8 mouse cellular contexts compared by ENCODE assay signal in genomic region chr5:72808456-72809111, GRCm38 (mm10). TPM values are rescaled to one million over a fixed set of nuclear protein-coding genes. Genes with fewer than 3 reads are reported as not detected.
A peak's percentile ranks its signal among the peaks of the same experiment; 100 is the strongest.
DNase-seq lines count a peak whose midpoint lies in the region; ATAC-seq lines count a peak whose summit lies in the region.

No protein-coding gene starts in this region.

- WGBS in kidney, embryonic 16.5 days: 58% methylated on average over 14 of the region's 14 CpGs
- 47% methylated on average over 14 of the region's 14 CpGs for WGBS in embryonic facial prominence, embryonic 10.5 days
- 52% methylated on average over 14 of the region's 14 CpGs for WGBS in limb, embryonic 11.5 days
- 54% methylated on average over 14 of the region's 14 CpGs for whole genome bisulfite sequencing in stomach, embryonic 15.5 days

- no peaks in the 10 kb centered on the region for H3K27me3 ChIP-seq in kidney, embryonic 16.5 days (ENCODE audit: insufficient read depth, low read length)
- H3K27me3 ChIP-seq in embryonic facial prominence, embryonic 10.5 days (replicated peaks; ENCODE audit: low read depth, poor library complexity, severe bottlenecking): no peaks in the 10 kb centered on the region
- H3K27me3 ChIP-seq in limb, embryonic 11.5 days (ENCODE audit: control insufficient read depth, insufficient read depth, low read length): no peaks in the 10 kb centered on the region
- no peaks in the 10 kb centered on the region for H3K27me3 ChIP-seq in stomach, embryonic 15.5 days (replicated peaks)

- H3K36me3 ChIP-seq in kidney, embryonic 16.5 days (ENCODE audit: insufficient read depth, low read length): 0 out of 2 replicates have a peak, but pooled peaks cover 3% of the 10 kb centered on the region
- H3K36me3 ChIP-seq in embryonic facial prominence, embryonic 10.5 days (replicated peaks): no peaks in the 10 kb centered on the region
- H3K36me3 ChIP-seq in limb, embryonic 11.5 days (ENCODE audit: control insufficient read depth, insufficient read depth, low read length): no peaks in the 10 kb centered on the region
- H3K36me3 ChIP-seq in stomach, embryonic 15.5 days: no peaks in the 10 kb centered on the region

- H3K27ac ChIP-seq in kidney, embryonic 16.5 days (ENCODE audit: low read length): no peak overlapping the region
- peak overlapping the region; percentile 42 for H3K27ac ChIP-seq in embryonic facial prominence, embryonic 10.5 days (replicated peaks)
- H3K27ac ChIP-seq in limb, embryonic 11.5 days (replicated peaks; ENCODE audit: low read depth, low read length): no peak overlapping the region
- no peak overlapping the region for H3K27ac ChIP-seq in stomach, embryonic 15.5 days

- H3K4me3 ChIP-seq in kidney, embryonic 16.5 days (ENCODE audit: low read length): no peak overlapping the region
- H3K4me3 ChIP-seq in embryonic facial prominence, embryonic 10.5 days: no peak overlapping the region
- no peak overlapping the region for H3K4me3 ChIP-seq in limb, embryonic 11.5 days (ENCODE audit: low read depth, low read length)
- no peak overlapping the region for H3K4me3 ChIP-seq in stomach, embryonic 15.5 days (replicated peaks)

- H3K9ac ChIP-seq in kidney, embryonic 16.5 days (replicated peaks; ENCODE audit: low read length): no peak overlapping the region
- 0 out of 2 replicates have a peak overlapping the region, but pooled peaks have one; percentile 5 for H3K9ac ChIP-seq in limb, embryonic 11.5 days (ENCODE audit: low read length)
- no peak overlapping the region for H3K9ac ChIP-seq in stomach, embryonic 15.5 days

- no peak for ATAC-seq in kidney, embryonic 16.5 days (ENCODE audit: low FRiP score, low TSS enrichment)
- no peak for ATAC-seq in limb, embryonic 11.5 days (ENCODE audit: insufficient number of reproducible peaks, low FRiP score, low TSS enrichment, low read depth)
- ATAC-seq in stomach, embryonic 15.5 days (ENCODE audit: insufficient read depth, low FRiP score, low read depth): 0 out of 2 replicates have a peak, but pooled peaks have one; percentile 16
- no peak for ATAC-seq in megakaryocyte progenitor cell, adult 5-6 weeks (replicated peaks; ENCODE audit: poor library complexity)

- peak; percentile 56 for DNase-seq in kidney, postnatal 10 days
- DNase-seq in Muller cell, postnatal 12 days (ENCODE audit: inconsistent ontology term): peak; percentile 64
- DNase-seq in embryonic facial prominence, embryonic 10.5 days (ENCODE audit: low spot score): peak; percentile 21
- DNase-seq in limb, embryonic 11.5 days (ENCODE audit: low spot score): no peak
- DNase-seq in cerebellum, adult 9-10 months: no peak

- no peak overlapping the region for H3K4me2 ChIP-seq in kidney, embryonic 16.5 days (replicated peaks; ENCODE audit: low read depth, low read length)
- H3K4me2 ChIP-seq in limb, embryonic 11.5 days (ENCODE audit: low read depth, severe bottlenecking): no peak overlapping the region
- no peak overlapping the region for H3K4me2 ChIP-seq in stomach, embryonic 15.5 days

- peaks cover 3% of the 10 kb centered on the region; the same call in 1 of the 2 replicates for H3K9me3 ChIP-seq in kidney, embryonic 16.5 days (ENCODE audit: low read length)
- H3K9me3 ChIP-seq in embryonic facial prominence, embryonic 10.5 days: no peaks in the 10 kb centered on the region
- H3K9me3 ChIP-seq in limb, embryonic 11.5 days (ENCODE audit: control insufficient read depth, low read length): no peaks in the 10 kb centered on the region
- no peaks in the 10 kb centered on the region for H3K9me3 ChIP-seq in stomach, embryonic 15.5 days

- H3K4me1 ChIP-seq in kidney, embryonic 16.5 days (ENCODE audit: insufficient read depth, low read length): peaks cover 16% of the 10 kb centered on the region
- H3K4me1 ChIP-seq in embryonic facial prominence, embryonic 10.5 days: peaks cover 16% of the 10 kb centered on the region
- peaks cover 10% of the 10 kb centered on the region; the same call in 1 of the 2 replicates for H3K4me1 ChIP-seq in limb, embryonic 11.5 days (ENCODE audit: control insufficient read depth, insufficient read depth, low read length)
- H3K4me1 ChIP-seq in stomach, embryonic 15.5 days: no peaks in the 10 kb centered on the region

RNA-seq across cellular contexts. Expression of gene Txk, which starts 56.0 kb away (rescaled TPM):
- polyA plus RNA-seq in kidney, embryonic 16.5 days (2015; fragmentation: Nextera tagmentation; extraction: Ambion mirVana): 0.06 and 0.28 TPM in 2 replicates
- not detected in 2 replicates for polyA plus RNA-seq in embryonic facial prominence, embryonic 10.5 days (2016; fragmentation: Nextera tagmentation; extraction: Ambion mirVana)
- polyA plus RNA-seq in limb, embryonic 11.5 days (2014; fragmentation: Nextera tagmentation; extraction: Ambion mirVana): 0.03 TPM in 1 of 2 replicates, not detected in the other
- 0.36 and 0.37 TPM in 2 replicates for polyA plus RNA-seq in stomach, embryonic 15.5 days (2015; fragmentation: Nextera tagmentation; extraction: Ambion mirVana)
- 0.57 and 1.2 TPM in 2 replicates for total RNA-seq in megakaryocyte progenitor cell, adult 5-6 weeks (2015)
- total RNA-seq in megakaryocyte progenitor cell, adult 5-6 weeks (2017): 0.08 and 0.41 TPM in 2 replicates

RNA-seq across cellular contexts. Expression of gene Tec, which starts 59.7 kb away (rescaled TPM):
- 11.2 and 12.1 TPM in 2 replicates for polyA plus RNA-seq in kidney, embryonic 16.5 days (2015; fragmentation: Nextera tagmentation; extraction: Ambion mirVana)
- polyA plus RNA-seq in embryonic facial prominence, embryonic 10.5 days (2016; fragmentation: Nextera tagmentation; extraction: Ambion mirVana): 1.5 and 1.8 TPM in 2 replicates
- polyA plus RNA-seq in limb, embryonic 11.5 days (2014; fragmentation: Nextera tagmentation; extraction: Ambion mirVana): 2.3 and 2.5 TPM in 2 replicates
- 9.9 and 10.8 TPM in 2 replicates for polyA plus RNA-seq in stomach, embryonic 15.5 days (2015; fragmentation: Nextera tagmentation; extraction: Ambion mirVana)
- total RNA-seq in megakaryocyte progenitor cell, adult 5-6 weeks (2015): 23.4 and 23.5 TPM in 2 replicates
- 33.4 and 42.2 TPM in 2 replicates for total RNA-seq in megakaryocyte progenitor cell, adult 5-6 weeks (2017)

Comparison
In these comparisons a context has a peak if more than half of its experiments do, and no peak if none do; other contexts are left out.
1. DNase-seq: peak in kidney, postnatal 10 days (single experiment), Muller cell, postnatal 12 days (single experiment) and embryonic facial prominence, embryonic 10.5 days (single experiment); none in limb, embryonic 11.5 days (single experiment) and cerebellum, adult 9-10 months (single experiment).